Mouse (Mus musculus) cortical plate, adult 2 months (tissue): ENCODE results near the gene Smarcc1.

Experiments used
- CTCF ChIP-seq: fragments of 200-500 bp; IDR thresholded peaks from 2 replicates; pipeline ENCODE4 v1.5.1; 2011; ENCODE audit warnings: mild to moderate bottlenecking, control low read depth, low read length; ENCODE audit not compliant: insufficient read depth; ENCODE audit errors: extremely low read depth
- POLR2A ChIP-seq: fragments of 200-500 bp; IDR thresholded peaks from 2 replicates; pipeline ENCODE4 v1.6.1; 2011; ENCODE audit warnings: mild to moderate bottlenecking, low read length, control low read depth; ENCODE audit not compliant: insufficient read depth; ENCODE audit errors: extremely low read depth

- TF ChIP-seq CTCF (no peak), POLR2A (no peak)
Measured at GRCm38 (mm10) chr9:110268416-110268815, 150.9 kb downstream of the Smarcc1 start.
